Mouse (Mus musculus): ENCODE data around the gene Henmt1. TPM values are rescaled to one million over a fixed set of nuclear protein-coding genes. Genes with fewer than 3 reads are reported as not detected.
A peak's percentile ranks its signal among the peaks of the same experiment; 100 is the strongest.

Gene Henmt1
- polyA plus RNA-seq, 1 experiment from 2014 or later = 2.9 TPM

- no peak for ATAC-seq (ENCODE audit: low FRiP score, low TSS enrichment)
- Histone ChIP-seq H3K27ac (replicated peaks; ENCODE audit: low read depth, low read length) (peak overlapping the region; percentile 95), H3K4me3 (replicated peaks; ENCODE audit: low read depth, low read length) (peak overlapping the region; percentile 98), H3K4me1 (ENCODE audit: control insufficient read depth, insufficient read depth, low read length) (peaks cover 19% of the 10 kb centered on the region), H3K27me3 (ENCODE audit: control insufficient read depth, insufficient read depth, low read length) (no peaks in the 10 kb centered on the region), H3K9me3 (ENCODE audit: control insufficient read depth, low read length) (no peaks in the 10 kb centered on the region), H3K36me3 (ENCODE audit: control insufficient read depth, insufficient read depth, low read length) (peaks cover 29% of the 10 kb centered on the region), H3K4me2 (ENCODE audit: low read length) (peak overlapping the region; percentile 95), H3K9ac (replicated peaks; ENCODE audit: low read length) (peak overlapping the region; percentile 87)
- DNase-seq = peak; percentile 42
- under 1% methylated on average over 30 of the region's 32 CpGs for WGBS
Measured at GRCm38 (mm10) chr3:108910303-108911080, 29.2 kb upstream of the Henmt1 start.

GRCm38 (mm10) chr3:108911081-108911547 lies 28.6 kb upstream of the Henmt1 start:
- ATAC-seq (ENCODE audit: low FRiP score, low TSS enrichment) = peak; percentile 84
- H3K9me3 ChIP-seq (ENCODE audit: control insufficient read depth, low read length) = no peaks in the 10 kb centered on the region
- peak overlapping the region; percentile 87 for H3K9ac ChIP-seq (replicated peaks; ENCODE audit: low read length)
- peak overlapping the region; percentile 95 for H3K27ac ChIP-seq (replicated peaks; ENCODE audit: low read depth, low read length)
- WGBS = under 1% methylated on average over 44 of the region's 44 CpGs
- H3K4me1 ChIP-seq (ENCODE audit: control insufficient read depth, insufficient read depth, low read length) = peaks cover 19% of the 10 kb centered on the region
- peak overlapping the region; percentile 98 for H3K4me3 ChIP-seq (replicated peaks; ENCODE audit: low read depth, low read length)
- H3K36me3 ChIP-seq (ENCODE audit: control insufficient read depth, insufficient read depth, low read length) = peaks cover 22% of the 10 kb centered on the region
- peak overlapping the region; percentile 95 for H3K4me2 ChIP-seq (ENCODE audit: low read length)
- peak; percentile 77 for DNase-seq
- no peaks in the 10 kb centered on the region for H3K27me3 ChIP-seq (ENCODE audit: control insufficient read depth, insufficient read depth, low read length)

GRCm38 (mm10) chr3:108911548-108912413 lies 27.9 kb upstream of the Henmt1 start, which contains the start of gene Prpf38b:
Gene Prpf38b (minus strand): TSS chr3:108911727.
- under 1% methylated on average over 53 of the region's 53 CpGs for WGBS
- H3K4me3 ChIP-seq (replicated peaks; ENCODE audit: low read depth, low read length) = peak within 1 kb of the TSS; percentile 98

GRCm38 (mm10) chr3:108915999-108916398 lies 23.7 kb upstream of the Henmt1 start:
- Histone ChIP-seq H3K9me3 (ENCODE audit: control insufficient read depth, low read length) (no peaks in the 10 kb centered on the region), H3K27me3 (ENCODE audit: control insufficient read depth, insufficient read depth, low read length) (no peaks in the 10 kb centered on the region), H3K4me3 (replicated peaks; ENCODE audit: low read depth, low read length) (no peak overlapping the region), H3K27ac (replicated peaks; ENCODE audit: low read depth, low read length) (no peak overlapping the region), H3K4me1 (ENCODE audit: control insufficient read depth, insufficient read depth, low read length) (peaks cover 5% of the 10 kb centered on the region; the same call in 1 of the 2 replicates), H3K36me3 (ENCODE audit: control insufficient read depth, insufficient read depth, low read length) (no peaks in the 10 kb centered on the region), H3K4me2 (ENCODE audit: low read length) (no peak overlapping the region), H3K9ac (replicated peaks; ENCODE audit: low read length) (no peak overlapping the region)
- ATAC-seq (ENCODE audit: low FRiP score, low TSS enrichment) (no peak), DNase-seq (no peak)
- 85% methylated on average over 1 of the region's 1 CpGs for WGBS

More at GRCm38 (mm10) chr3:108911548-108912413, 27.9 kb upstream of the Henmt1 start, which contains the start of gene Prpf38b:
- Histone ChIP-seq H3K9ac (replicated peaks; ENCODE audit: low read length) (peak within 1 kb of the TSS; percentile 87), H3K9me3 (ENCODE audit: control insufficient read depth, low read length) (no peaks in the 10 kb centered on the region), H3K27me3 (ENCODE audit: control insufficient read depth, insufficient read depth, low read length) (no peaks in the 10 kb centered on the region), H3K27ac (replicated peaks; ENCODE audit: low read depth, low read length) (peak within 1 kb of the TSS; percentile 95), H3K4me1 (ENCODE audit: control insufficient read depth, insufficient read depth, low read length) (peaks cover 19% of the 10 kb centered on the region), H3K4me2 (ENCODE audit: low read length) (peak within 1 kb of the TSS; percentile 95), H3K36me3 (ENCODE audit: control insufficient read depth, insufficient read depth, low read length) (peaks cover 17% of the 10 kb centered on the region)
- DNase-seq (peak; percentile 98), ATAC-seq (ENCODE audit: low FRiP score, low TSS enrichment) (peak; percentile 100)

- H3K27ac ChIP-seq (replicated peaks; ENCODE audit: low read depth, low read length) = no peak overlapping the region
- no peaks in the 10 kb centered on the region for H3K36me3 ChIP-seq (ENCODE audit: control insufficient read depth, insufficient read depth, low read length)
- no peak overlapping the region for H3K4me2 ChIP-seq (ENCODE audit: low read length)
- DNase-seq = no peak
- H3K9me3 ChIP-seq (ENCODE audit: control insufficient read depth, low read length) = no peaks in the 10 kb centered on the region
- H3K9ac ChIP-seq (replicated peaks; ENCODE audit: low read length) = no peak overlapping the region
- H3K4me3 ChIP-seq (replicated peaks; ENCODE audit: low read depth, low read length) = no peak overlapping the region
- WGBS = 34% methylated on average over 4 of the region's 4 CpGs
- H3K4me1 ChIP-seq (ENCODE audit: control insufficient read depth, insufficient read depth, low read length) = peaks cover 5% of the 10 kb centered on the region; the same call in 1 of the 2 replicates
- ATAC-seq (ENCODE audit: low FRiP score, low TSS enrichment) = no peak
- no peaks in the 10 kb centered on the region for H3K27me3 ChIP-seq (ENCODE audit: control insufficient read depth, insufficient read depth, low read length)
Measured at GRCm38 (mm10) chr3:108916857-108917256, 22.8 kb upstream of the Henmt1 start.

GRCm38 (mm10) chr3:108917986-108918385 lies 21.7 kb upstream of the Henmt1 start:
- no peaks in the 10 kb centered on the region for H3K9me3 ChIP-seq (ENCODE audit: control insufficient read depth, low read length)
- WGBS = 44% methylated on average over 3 of the region's 3 CpGs
- DNase-seq (no peak), ATAC-seq (ENCODE audit: low FRiP score, low TSS enrichment) (no peak)
- H3K9ac ChIP-seq (replicated peaks; ENCODE audit: low read length) = no peak overlapping the region
- no peak overlapping the region for H3K27ac ChIP-seq (replicated peaks; ENCODE audit: low read depth, low read length)
- no peaks in the 10 kb centered on the region for H3K27me3 ChIP-seq (ENCODE audit: control insufficient read depth, insufficient read depth, low read length)
- H3K4me3 ChIP-seq (replicated peaks; ENCODE audit: low read depth, low read length) = no peak overlapping the region
- no peaks in the 10 kb centered on the region for H3K36me3 ChIP-seq (ENCODE audit: control insufficient read depth, insufficient read depth, low read length)
- H3K4me2 ChIP-seq (ENCODE audit: low read length) = no peak overlapping the region
- no peaks in the 10 kb centered on the region for H3K4me1 ChIP-seq (ENCODE audit: control insufficient read depth, insufficient read depth, low read length)

GRCm38 (mm10) chr3:108918852-108919251 lies 20.8 kb upstream of the Henmt1 start:
- no peaks in the 10 kb centered on the region for H3K9me3 ChIP-seq (ENCODE audit: control insufficient read depth, low read length)
- DNase-seq = no peak
- H3K27ac ChIP-seq (replicated peaks; ENCODE audit: low read depth, low read length) = no peak overlapping the region
- H3K4me1 ChIP-seq (ENCODE audit: control insufficient read depth, insufficient read depth, low read length) = no peaks in the 10 kb centered on the region
- H3K36me3 ChIP-seq (ENCODE audit: control insufficient read depth, insufficient read depth, low read length) = no peaks in the 10 kb centered on the region
- H3K4me2 ChIP-seq (ENCODE audit: low read length) = no peak overlapping the region
- 92% methylated on average over 1 of the region's 1 CpGs for WGBS
- H3K27me3 ChIP-seq (ENCODE audit: control insufficient read depth, insufficient read depth, low read length) = no peaks in the 10 kb centered on the region
- H3K9ac ChIP-seq (replicated peaks; ENCODE audit: low read length) = no peak overlapping the region
- ATAC-seq (ENCODE audit: low FRiP score, low TSS enrichment) = no peak
- no peak overlapping the region for H3K4me3 ChIP-seq (replicated peaks; ENCODE audit: low read depth, low read length)

- 89% methylated on average over 3 of the region's 3 CpGs for WGBS
- H3K9ac ChIP-seq (replicated peaks; ENCODE audit: low read length) = no peak overlapping the region
- no peak overlapping the region for H3K4me3 ChIP-seq (replicated peaks; ENCODE audit: low read depth, low read length)
- H3K4me1 ChIP-seq (ENCODE audit: control insufficient read depth, insufficient read depth, low read length) = no peaks in the 10 kb centered on the region
- H3K27ac ChIP-seq (replicated peaks; ENCODE audit: low read depth, low read length) = no peak overlapping the region
- H3K4me2 ChIP-seq (ENCODE audit: low read length) = no peak overlapping the region
- no peak for ATAC-seq (ENCODE audit: low FRiP score, low TSS enrichment)
- H3K9me3 ChIP-seq (ENCODE audit: control insufficient read depth, low read length) = no peaks in the 10 kb centered on the region
- H3K27me3 ChIP-seq (ENCODE audit: control insufficient read depth, insufficient read depth, low read length) = no peaks in the 10 kb centered on the region
- DNase-seq = no peak
- no peaks in the 10 kb centered on the region for H3K36me3 ChIP-seq (ENCODE audit: control insufficient read depth, insufficient read depth, low read length)
Measured at GRCm38 (mm10) chr3:108920442-108921070, 19.1 kb upstream of the Henmt1 start.

Measured in midbrain, embryonic 14.5 days (tissue).